In genomic region chr2:79542191-79542980, GRCm38 (mm10) we compare ENCODE assay signal across 17 mouse cellular contexts.
DNase-seq lines count a peak whose midpoint lies in the region; ATAC-seq and TF ChIP-seq lines count a peak whose summit lies in the region.
"Had no signal": no experiment of that assay in that cellular context is flagged by ENCODE, and none has a peak within 500 bp of the region (broad histone marks: within the 10 kb centered on the region; RNA-seq: fewer than 3 reads in every experiment).

No protein-coding gene starts in this region.

- DNase-seq in heart, adult 11 months = peak; percentile 90
- no peak for DNase-seq in kidney, postnatal 4 days
- no peak for DNase-seq in neural tube, embryonic 10.5 days (ENCODE audit: extremely low spot score, low spot score)
- no peak for DNase-seq in cerebellum, adult 2 months
- DNase-seq in embryo, embryonic 10 days (ENCODE audit: low spot score) = no peak
- DNase-seq: adrenal gland, adult 8-10 months; cerebellum, adult 9-11 months; embryo, embryonic 11 days; right cerebral cortex, postnatal 25 days had no signal

- H3K9me3 ChIP-seq in heart, embryonic 11.5 days (replicated peaks; ENCODE audit: control insufficient read depth, low read length) = no peaks in the 10 kb centered on the region
- no peaks in the 10 kb centered on the region for H3K9me3 ChIP-seq in kidney, embryonic 16.5 days (ENCODE audit: low read length)
- no peaks in the 10 kb centered on the region for H3K9me3 ChIP-seq in neural tube, embryonic 12.5 days
- H3K9me3 ChIP-seq: heart, embryonic 15.5 days; liver, embryonic 15.5 days; midbrain, embryonic 10.5 days had no signal

- no peaks in the 10 kb centered on the region for H3K27me3 ChIP-seq in heart, embryonic 11.5 days (ENCODE audit: control insufficient read depth, insufficient read depth, low read length)
- H3K27me3 ChIP-seq in kidney, embryonic 16.5 days (ENCODE audit: insufficient read depth, low read length) = no peaks in the 10 kb centered on the region
- H3K27me3 ChIP-seq in neural tube, embryonic 12.5 days (replicated peaks) = no peaks in the 10 kb centered on the region
- no peaks in the 10 kb centered on the region for H3K27me3 ChIP-seq in cerebellum, adult 2 months (ENCODE audit: control insufficient read depth, insufficient read depth, low read length)
- H3K27me3 ChIP-seq: heart, embryonic 15.5 days; liver, embryonic 15.5 days had no signal

- H3K4me2 ChIP-seq in heart, embryonic 11.5 days = no peak overlapping the region
- no peak overlapping the region for H3K4me2 ChIP-seq in kidney, embryonic 16.5 days (replicated peaks; ENCODE audit: low read depth, low read length)
- no peak overlapping the region for H3K4me2 ChIP-seq in neural tube, embryonic 12.5 days (replicated peaks)
- H3K4me2 ChIP-seq: heart, embryonic 15.5 days; hindbrain, embryonic 14.5 days; liver, embryonic 15.5 days had no signal

- no peak overlapping the region for H3K9ac ChIP-seq in heart, embryonic 11.5 days (ENCODE audit: low read depth, low read length)
- no peak overlapping the region for H3K9ac ChIP-seq in kidney, embryonic 16.5 days (replicated peaks; ENCODE audit: low read length)
- H3K9ac ChIP-seq in neural tube, embryonic 12.5 days = no peak overlapping the region
- H3K9ac ChIP-seq: heart, embryonic 15.5 days; hindbrain, embryonic 14.5 days; liver, embryonic 15.5 days had no signal

- ATAC-seq in heart, embryonic 11.5 days (replicated peaks; ENCODE audit: insufficient number of reproducible peaks, low FRiP score, low TSS enrichment) = no peak
- ATAC-seq in kidney, embryonic 16.5 days (ENCODE audit: low FRiP score, low TSS enrichment) = no peak
- peak; percentile 37 for ATAC-seq in neural tube, embryonic 12.5 days (ENCODE audit: low FRiP score, low read depth)
- ATAC-seq: forebrain, embryonic 14.5 days had no signal

- H3K4me1 ChIP-seq in heart, embryonic 11.5 days (ENCODE audit: control insufficient read depth, insufficient read depth, low read length) = peaks cover 12% of the 10 kb centered on the region
- H3K4me1 ChIP-seq in kidney, embryonic 16.5 days (ENCODE audit: insufficient read depth, low read length) = peaks cover 16% of the 10 kb centered on the region
- peaks cover 6% of the 10 kb centered on the region; the same call in 1 of the 2 replicates for H3K4me1 ChIP-seq in neural tube, embryonic 12.5 days
- no peaks in the 10 kb centered on the region for H3K4me1 ChIP-seq in cerebellum, adult 2 months (ENCODE audit: control insufficient read depth, insufficient read depth, low read length)
- H3K4me1 ChIP-seq: liver, embryonic 15.5 days; midbrain, embryonic 10.5 days had no signal

- no peaks in the 10 kb centered on the region for H3K36me3 ChIP-seq in heart, embryonic 11.5 days (ENCODE audit: control insufficient read depth, insufficient read depth, low read length)
- no peaks in the 10 kb centered on the region for H3K36me3 ChIP-seq in kidney, embryonic 16.5 days (ENCODE audit: insufficient read depth, low read length)
- no peaks in the 10 kb centered on the region for H3K36me3 ChIP-seq in neural tube, embryonic 12.5 days
- H3K36me3 ChIP-seq: heart, embryonic 15.5 days; liver, embryonic 15.5 days; midbrain, embryonic 10.5 days had no signal

- TF ChIP-seq CTCF in cerebellum, adult 2 months (IDR thresholded peaks at IDR 0.05; ENCODE audit: borderline replicate concordance, insufficient read depth, low read depth, low read length) = no peak

- no peak overlapping the region for H3K4me3 ChIP-seq in heart, embryonic 11.5 days (ENCODE audit: low read depth, low read length)
- no peak overlapping the region for H3K4me3 ChIP-seq in kidney, embryonic 16.5 days (ENCODE audit: low read length)
- no peak overlapping the region for H3K4me3 ChIP-seq in neural tube, embryonic 12.5 days
- H3K4me3 ChIP-seq in cerebellum, adult 2 months (replicated peaks; ENCODE audit: insufficient read depth, low read depth, low read length) = no peak overlapping the region
- H3K4me3 ChIP-seq: heart, embryonic 15.5 days; liver, embryonic 15.5 days; midbrain, embryonic 10.5 days had no signal

- H3K27ac ChIP-seq in heart, embryonic 11.5 days (ENCODE audit: low read depth, low read length) = no peak overlapping the region
- H3K27ac ChIP-seq in kidney, embryonic 16.5 days (ENCODE audit: low read length) = peak overlapping the region; percentile 77
- H3K27ac ChIP-seq in neural tube, embryonic 12.5 days = no peak overlapping the region
- H3K27ac ChIP-seq in cerebellum, adult 2 months (ENCODE audit: insufficient read depth, low read length) = no peak overlapping the region
- H3K27ac ChIP-seq: hindbrain, embryonic 14.5 days; liver, embryonic 15.5 days; midbrain, embryonic 10.5 days had no signal

- no peak for TF ChIP-seq POLR2A in cerebellum, adult 2 months (IDR thresholded peaks at IDR 0.05; ENCODE audit: borderline replicate concordance, insufficient read depth, low read length)

- WGBS in heart, embryonic 11.5 days (ENCODE audit: insufficient replicate concordance) = 64% methylated on average over 6 of the region's 6 CpGs
- WGBS in kidney, embryonic 16.5 days = 51% methylated on average over 6 of the region's 6 CpGs
- 42% methylated on average over 6 of the region's 6 CpGs for WGBS in neural tube, embryonic 12.5 days
- 76% methylated on average over 6 of the region's 6 CpGs for WGBS in cerebellum, adult 2 months
